Comparison of ENCODE assay signal across 9 mouse cellular contexts in genomic region chr2:158229503-158229892, GRCm38 (mm10). TPM values are rescaled to one million over a fixed set of nuclear protein-coding genes. Genes with fewer than 3 reads are reported as not detected.
A peak's percentile ranks its signal among the peaks of the same experiment; 100 is the strongest.
DNase-seq lines count a peak whose midpoint lies in the region; ATAC-seq and TF ChIP-seq lines count a peak whose summit lies in the region.
"Had no signal": no experiment of that assay in that cellular context is flagged by ENCODE, and none has a peak within 500 bp of the region (broad histone marks: within the 10 kb centered on the region; RNA-seq: fewer than 3 reads in every experiment).

No protein-coding gene starts in this region.

- peaks cover 0 to 10% of the 10 kb centered on the region in 2 experiments; a peak in 3 of 4 replicates for H3K4me1 ChIP-seq in heart, embryonic 14.5 days (ENCODE audit: control insufficient read depth in 2 of 2, insufficient read depth in 2 of 2, low read length in 2 of 2)
- no peaks in the 10 kb centered on the region for H3K4me1 ChIP-seq in cortical plate, adult 2 months (ENCODE audit: control insufficient read depth, insufficient read depth, low read length)
- H3K4me1 ChIP-seq in hindbrain, embryonic 13.5 days (replicated peaks): peaks cover 30% of the 10 kb centered on the region
- peaks cover 25% of the 10 kb centered on the region for H3K4me1 ChIP-seq in midbrain, embryonic 11.5 days (ENCODE audit: control insufficient read depth, insufficient read depth, low read length)

- peak overlapping the region; percentile 64 for H3K9ac ChIP-seq in heart, embryonic 14.5 days (ENCODE audit: low read length)
- H3K9ac ChIP-seq in hindbrain, embryonic 13.5 days: peak overlapping the region; percentile 74
- H3K9ac ChIP-seq in midbrain, embryonic 11.5 days (ENCODE audit: low read length): peak overlapping the region; percentile 66

- TF ChIP-seq CTCF in cortical plate, adult 2 months (IDR thresholded peaks at IDR 0.05; ENCODE audit: extremely low read depth, insufficient read depth, low read length): no peak

- WGBS in heart, embryonic 14.5 days: 30% methylated on average over 7 of the region's 7 CpGs
- WGBS in hindbrain, embryonic 13.5 days: 24% methylated on average over 7 of the region's 7 CpGs
- 19% methylated on average over 7 of the region's 7 CpGs for WGBS in midbrain, embryonic 11.5 days

- TF ChIP-seq POLR2A in cortical plate, adult 2 months (IDR thresholded peaks at IDR 0.05; ENCODE audit: extremely low read depth, insufficient read depth, low read length): no peak

- DNase-seq in heart, adult 8-10 months (ENCODE audit: low spot score): no peak
- peak; percentile 91 for DNase-seq in midbrain, embryonic 11.5 days (ENCODE audit: low spot score, missing footprints)
- no peak for DNase-seq in left cerebral cortex, adult 18-20 months (ENCODE audit: low spot score in 2 of 2)
- DNase-seq in cerebellum, postnatal 25 days: no peak
- DNase-seq: gastrocnemius, postnatal 25 days had no signal

- H3K4me3 ChIP-seq in heart, embryonic 14.5 days (ENCODE audit: control insufficient read depth in 1 of 2, insufficient read depth in 1 of 2, low read depth in 1 of 2, low read length in 2 of 2): peak overlapping the region; percentile 39 to 42
- H3K4me3 ChIP-seq in cortical plate, adult 2 months (ENCODE audit: insufficient read depth, low read length): peak overlapping the region; percentile 50
- peak overlapping the region; percentile 43 for H3K4me3 ChIP-seq in hindbrain, embryonic 13.5 days
- H3K4me3 ChIP-seq in midbrain, embryonic 11.5 days (ENCODE audit: low read depth, low read length): peak overlapping the region; percentile 39

- no peaks in the 10 kb centered on the region for H3K9me3 ChIP-seq in heart, embryonic 14.5 days (ENCODE audit: control insufficient read depth, low read length)
- H3K9me3 ChIP-seq in hindbrain, embryonic 13.5 days: no peaks in the 10 kb centered on the region
- H3K9me3 ChIP-seq in midbrain, embryonic 11.5 days (ENCODE audit: control insufficient read depth, low read length): no peaks in the 10 kb centered on the region

- no peaks in the 10 kb centered on the region for H3K36me3 ChIP-seq in heart, embryonic 14.5 days (ENCODE audit: control insufficient read depth, insufficient read depth, low read length)
- H3K36me3 ChIP-seq in hindbrain, embryonic 13.5 days: no peaks in the 10 kb centered on the region
- H3K36me3 ChIP-seq in midbrain, embryonic 11.5 days (ENCODE audit: control insufficient read depth, insufficient read depth, low read length): no peaks in the 10 kb centered on the region

- no peak overlapping the region for H3K27ac ChIP-seq in heart, embryonic 14.5 days (replicated peaks in 1 of 2; ENCODE audit: control insufficient read depth in 1 of 2, insufficient read depth in 1 of 2, low read depth in 2 of 2, low read length in 2 of 2)
- no peak overlapping the region for H3K27ac ChIP-seq in cortical plate, adult 2 months (ENCODE audit: insufficient read depth, low read length)
- H3K27ac ChIP-seq in hindbrain, embryonic 13.5 days: no peak overlapping the region
- H3K27ac ChIP-seq in midbrain, embryonic 11.5 days (ENCODE audit: low read depth, low read length): peak overlapping the region; percentile 1; the same call in 1 of the 2 replicates

- peak overlapping the region; percentile 86 for H3K4me2 ChIP-seq in heart, embryonic 14.5 days (ENCODE audit: low read length)
- peak overlapping the region; percentile 70 for H3K4me2 ChIP-seq in hindbrain, embryonic 13.5 days
- peak overlapping the region; percentile 85 for H3K4me2 ChIP-seq in midbrain, embryonic 11.5 days

- no peak for ATAC-seq in heart, embryonic 14.5 days (ENCODE audit: insufficient number of reproducible peaks, insufficient read depth, low FRiP score, low read depth)
- peak; percentile 18; the same call in 1 of the 2 replicates for ATAC-seq in hindbrain, embryonic 13.5 days (ENCODE audit: low FRiP score)
- 0 out of 2 replicates have a peak, but pooled peaks have one; percentile 14 for ATAC-seq in midbrain, embryonic 11.5 days (ENCODE audit: low FRiP score)
- ATAC-seq in monocyte, adult 5-6 weeks (replicated peaks; ENCODE audit: insufficient number of reproducible peaks, low FRiP score, low TSS enrichment, poor library complexity, severe bottlenecking): no peak

- peaks cover 11% of the 10 kb centered on the region; the same call in 1 of the 2 replicates for H3K27me3 ChIP-seq in heart, embryonic 14.5 days (ENCODE audit: control insufficient read depth, insufficient read depth, low read length)
- 0 out of 2 replicates have a peak, but pooled peaks cover 3% of the 10 kb centered on the region for H3K27me3 ChIP-seq in hindbrain, embryonic 13.5 days
- H3K27me3 ChIP-seq in midbrain, embryonic 11.5 days (ENCODE audit: control insufficient read depth, insufficient read depth, low read length): no peaks in the 10 kb centered on the region; the same call in 1 of the 2 replicates

RNA-seq across cellular contexts. Expression of gene D630003M21Rik, which starts 0.5 kb away (rescaled TPM):
- 1.2 and 1.3 TPM in 2 replicates for polyA plus RNA-seq in heart, embryonic 14.5 days (2014; fragmentation: Nextera tagmentation; extraction: Ambion mirVana)
- total RNA-seq in heart, adult 8-10 months (2022): 1 to 10 TPM; 4.7 to 6.3 (median 5.5) TPM
- polyA plus RNA-seq in cortical plate, adult 2 months (2012; rRNA removed): 3.9 and 4.3 TPM in 2 replicates
- polyA plus RNA-seq in hindbrain, embryonic 13.5 days (2015; fragmentation: Nextera tagmentation; extraction: Ambion mirVana): 2.0 and 3.1 TPM in 2 replicates
- polyA plus RNA-seq in midbrain, embryonic 11.5 days (2014; fragmentation: Nextera tagmentation; extraction: Ambion mirVana): 0.92 and 0.94 TPM in 2 replicates
- total RNA-seq in left cerebral cortex, adult 18-20 months (2021): 1 to 10 TPM; 3.2 to 3.8 TPM
- not detected in 3 replicates for total RNA-seq in monocyte, adult 5-6 weeks (2017)

RNA-seq across cellular contexts. Expression of gene Bpi, which starts 28.4 kb away (rescaled TPM):
- not detected in 2 replicates for polyA plus RNA-seq in heart, embryonic 14.5 days (2014; fragmentation: Nextera tagmentation; extraction: Ambion mirVana)
- total RNA-seq in heart, adult 8-10 months (2022): not detected
- not detected in 2 replicates for polyA plus RNA-seq in cortical plate, adult 2 months (2012; rRNA removed)
- polyA plus RNA-seq in hindbrain, embryonic 13.5 days (2015; fragmentation: Nextera tagmentation; extraction: Ambion mirVana): not detected in 2 replicates
- polyA plus RNA-seq in midbrain, embryonic 11.5 days (2014; fragmentation: Nextera tagmentation; extraction: Ambion mirVana): not detected in 2 replicates
- total RNA-seq in left cerebral cortex, adult 18-20 months (2021): not detected
- total RNA-seq in monocyte, adult 5-6 weeks (2017): not detected in 3 replicates
- total RNA-seq: gastrocnemius, postnatal 25 days had no signal

Comparison
In these comparisons a context has a peak if more than half of its experiments do, and no peak if none do; other contexts are left out.
1. ATAC-seq: peak in hindbrain, embryonic 13.5 days (single experiment) and midbrain, embryonic 11.5 days (single experiment); none in heart, embryonic 14.5 days (single experiment) and monocyte, adult 5-6 weeks (single experiment).
2. Peak in every context shown above with its lines, with median percentiles within 50 percentile points of each other: H3K4me2 ChIP-seq, H3K4me3 ChIP-seq and H3K9ac ChIP-seq.